Mouse (Mus musculus) CD4-positive helper T cell, adult 2 months (primary cell): ENCODE results near the gene Sumo2.
"Not testable (repeated sequence)": the region's sequence is repeated elsewhere in the genome, so short reads cannot be mapped to it uniquely, and the experiment has no call there.

Experiments used
- DNase-seq: peaks from one replicate; pipeline ENCODE4 v3.0.0-alpha.2; 2012; ENCODE audit warnings: low read depth, missing footprints, low spot score

Gene Sumo2

GRCm38 (mm10) chr11:115519581-115519980, 16.5 kb downstream of the Sumo2 start:
- DNase-seq: no peak

GRCm38 (mm10) chr11:115518693-115519092, 17.4 kb downstream of the Sumo2 start:
- no peak for DNase-seq

GRCm38 (mm10) chr11:115516942-115517341, 19.1 kb downstream of the Sumo2 start:
- no peak for DNase-seq

- DNase-seq: peak; percentile 28
These were observed 21.1 kb downstream of the Sumo2 start for GRCm38 (mm10) chr11:115515021-115515420.

GRCm38 (mm10) chr11:115514238-115514663, 21.8 kb downstream of the Sumo2 start, which contains the start of gene Jpt1:
Gene Jpt1, minus strand, starts transcription at chr11:115514387.
- peak; percentile 97 for DNase-seq

- DNase-seq: no peak
These were observed 22.5 kb downstream of the Sumo2 start for GRCm38 (mm10) chr11:115513271-115514237.

- peak; percentile 65 for DNase-seq
These were observed 23.5 kb downstream of the Sumo2 start for GRCm38 (mm10) chr11:115512407-115513183.

GRCm38 (mm10) chr11:115512004-115512403, 24.1 kb downstream of the Sumo2 start:
- DNase-seq: no peak

GRCm38 (mm10) chr11:115511121-115511520, 25.0 kb downstream of the Sumo2 start:
- DNase-seq: no peak

- no peak for DNase-seq
These were observed 25.6 kb downstream of the Sumo2 start for GRCm38 (mm10) chr11:115510507-115510888.

GRCm38 (mm10) chr11:115509773-115510506, 26.1 kb downstream of the Sumo2 start:
- DNase-seq: no peak

GRCm38 (mm10) chr11:115508061-115508460, 28.0 kb downstream of the Sumo2 start:
- peak; percentile 69 for DNase-seq

- DNase-seq: no peak
These were observed 29.5 kb downstream of the Sumo2 start for GRCm38 (mm10) chr11:115506586-115506985.

- DNase-seq: no peak
These were observed 33.4 kb downstream of the Sumo2 start for GRCm38 (mm10) chr11:115502636-115503035.

- DNase-seq: not testable (repeated sequence)
These were observed 39.5 kb downstream of the Sumo2 start for GRCm38 (mm10) chr11:115496559-115496958.

GRCm38 (mm10) chr11:115492387-115492786, 43.7 kb downstream of the Sumo2 start:
- no peak for DNase-seq

GRCm38 (mm10) chr11:115491356-115492083, 44.6 kb downstream of the Sumo2 start, which contains the start of gene Nt5c:
Gene Nt5c, minus strand, starts transcription at chr11:115491862.
- peak; percentile 91 for DNase-seq

- no peak for DNase-seq
These were observed 45.4 kb downstream of the Sumo2 start for GRCm38 (mm10) chr11:115490441-115491355.

- no peak for DNase-seq
These were observed 47.4 kb downstream of the Sumo2 start for GRCm38 (mm10) chr11:115488551-115489104.
